Mouse (Mus musculus): ENCODE results near the gene Lrrfip2. TPM values are rescaled to one million over a fixed set of nuclear protein-coding genes. Genes with fewer than 3 reads are reported as not detected.

Lrrfip2 gene
- polyA plus RNA-seq, 1 experiment from 2014 or later, result 46.3 TPM

DNA sequence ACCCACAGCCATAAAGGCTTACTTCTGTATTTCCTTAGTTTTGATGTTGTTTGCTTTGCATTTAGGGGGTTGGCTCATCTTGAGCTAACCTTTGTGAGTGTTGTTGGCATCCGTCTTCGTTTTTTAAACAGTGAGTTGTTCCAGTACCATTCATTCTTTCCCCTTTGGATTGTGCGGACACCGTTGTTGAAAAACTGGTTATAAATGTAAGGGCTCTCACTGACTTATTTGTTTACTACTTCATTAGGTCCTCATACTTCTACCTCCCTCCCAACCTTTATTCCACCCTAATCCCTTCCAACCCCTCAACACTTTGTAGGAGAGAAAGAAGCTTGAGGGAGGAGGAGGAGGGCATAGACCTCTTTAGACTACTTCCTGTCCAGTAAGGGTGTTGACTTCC is 80.3 kb downstream of the Lrrfip2 start:
- Histone ChIP-seq H3K4me3 (ENCODE audit: low read depth, low read length) (no peak overlapping the region), H3K4me1 (ENCODE audit: control insufficient read depth, insufficient read depth, low read length) (no peaks in the 10 kb centered on the region), H3K27ac (ENCODE audit: low read depth, low read length) (no peak overlapping the region), H3K36me3 (ENCODE audit: control insufficient read depth, insufficient read depth, low read length) (no peaks in the 10 kb centered on the region), H3K27me3 (ENCODE audit: control insufficient read depth, insufficient read depth, low read length) (no peaks in the 10 kb centered on the region), H3K4me2 (no peak overlapping the region), H3K9me3 (ENCODE audit: control insufficient read depth, low read length) (no peaks in the 10 kb centered on the region), H3K9ac (ENCODE audit: low read length) (no peak overlapping the region)
- no peak for DNase-seq (ENCODE audit: low spot score, missing footprints)
- WGBS, result 92% methylated on average over 4 of the region's 4 CpGs
- ATAC-seq (ENCODE audit: low FRiP score), result no peak

DNA sequence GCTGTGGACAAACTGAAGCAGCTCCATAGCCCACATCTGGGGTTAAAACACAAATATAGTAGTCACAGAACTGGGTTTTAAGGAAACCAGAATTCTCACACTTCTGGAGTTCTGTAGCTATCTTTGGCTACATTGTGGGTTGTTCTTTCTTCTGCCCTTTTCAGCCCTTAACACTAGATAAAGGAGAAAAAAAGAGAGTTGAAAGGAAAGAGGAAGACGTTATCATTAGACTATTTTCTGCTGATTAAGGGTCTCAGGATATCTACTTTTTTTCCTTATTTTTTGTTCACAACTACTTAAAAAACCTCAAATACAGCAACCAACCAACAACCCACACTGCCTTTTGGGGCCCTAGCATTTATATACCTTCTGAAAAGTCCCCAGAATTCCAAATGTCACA is 80.9 kb downstream of the Lrrfip2 start:
- no peaks in the 10 kb centered on the region for H3K9me3 ChIP-seq (ENCODE audit: control insufficient read depth, low read length)
- DNase-seq (ENCODE audit: low spot score, missing footprints) (no peak), ATAC-seq (ENCODE audit: low FRiP score) (no peak)
- no peak overlapping the region for H3K9ac ChIP-seq (ENCODE audit: low read length)
- H3K4me2 ChIP-seq, result no peak overlapping the region
- no peaks in the 10 kb centered on the region for H3K27me3 ChIP-seq (ENCODE audit: control insufficient read depth, insufficient read depth, low read length)
- no peaks in the 10 kb centered on the region for H3K36me3 ChIP-seq (ENCODE audit: control insufficient read depth, insufficient read depth, low read length)
- H3K27ac ChIP-seq (ENCODE audit: low read depth, low read length), result no peak overlapping the region
- no peak overlapping the region for H3K4me3 ChIP-seq (ENCODE audit: low read depth, low read length)
- no peaks in the 10 kb centered on the region for H3K4me1 ChIP-seq (ENCODE audit: control insufficient read depth, insufficient read depth, low read length)
- 97% methylated on average over 1 of the region's 1 CpGs for WGBS

DNA sequence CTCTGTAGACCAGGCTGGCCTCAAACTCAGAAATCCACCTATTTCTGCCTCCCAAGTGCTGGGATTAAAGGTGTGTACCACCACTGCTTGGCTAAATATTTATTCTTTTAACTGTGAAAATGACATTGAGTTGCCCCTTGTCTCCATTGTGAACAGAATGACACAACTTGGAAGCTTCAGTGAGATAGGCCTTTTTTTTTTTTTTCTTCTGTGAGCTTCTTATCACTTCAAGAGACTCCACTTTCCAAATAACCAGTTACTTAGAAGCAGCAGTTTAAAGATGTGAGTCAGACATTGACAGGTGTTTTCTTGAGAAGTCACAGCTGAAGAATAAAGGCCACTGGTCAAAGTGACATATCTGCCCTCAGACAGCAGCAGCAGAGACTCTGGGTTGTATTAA is 82.8 kb downstream of the Lrrfip2 start:
- Histone ChIP-seq H3K27me3 (ENCODE audit: control insufficient read depth, insufficient read depth, low read length) (no peaks in the 10 kb centered on the region), H3K27ac (ENCODE audit: low read depth, low read length) (no peak overlapping the region), H3K9me3 (ENCODE audit: control insufficient read depth, low read length) (no peaks in the 10 kb centered on the region), H3K4me1 (ENCODE audit: control insufficient read depth, insufficient read depth, low read length) (no peaks in the 10 kb centered on the region), H3K4me2 (no peak overlapping the region), H3K36me3 (ENCODE audit: control insufficient read depth, insufficient read depth, low read length) (no peaks in the 10 kb centered on the region), H3K4me3 (ENCODE audit: low read depth, low read length) (no peak overlapping the region), H3K9ac (ENCODE audit: low read length) (no peak overlapping the region)
- ATAC-seq (ENCODE audit: low FRiP score) (no peak), DNase-seq (ENCODE audit: low spot score, missing footprints) (no peak)

DNA sequence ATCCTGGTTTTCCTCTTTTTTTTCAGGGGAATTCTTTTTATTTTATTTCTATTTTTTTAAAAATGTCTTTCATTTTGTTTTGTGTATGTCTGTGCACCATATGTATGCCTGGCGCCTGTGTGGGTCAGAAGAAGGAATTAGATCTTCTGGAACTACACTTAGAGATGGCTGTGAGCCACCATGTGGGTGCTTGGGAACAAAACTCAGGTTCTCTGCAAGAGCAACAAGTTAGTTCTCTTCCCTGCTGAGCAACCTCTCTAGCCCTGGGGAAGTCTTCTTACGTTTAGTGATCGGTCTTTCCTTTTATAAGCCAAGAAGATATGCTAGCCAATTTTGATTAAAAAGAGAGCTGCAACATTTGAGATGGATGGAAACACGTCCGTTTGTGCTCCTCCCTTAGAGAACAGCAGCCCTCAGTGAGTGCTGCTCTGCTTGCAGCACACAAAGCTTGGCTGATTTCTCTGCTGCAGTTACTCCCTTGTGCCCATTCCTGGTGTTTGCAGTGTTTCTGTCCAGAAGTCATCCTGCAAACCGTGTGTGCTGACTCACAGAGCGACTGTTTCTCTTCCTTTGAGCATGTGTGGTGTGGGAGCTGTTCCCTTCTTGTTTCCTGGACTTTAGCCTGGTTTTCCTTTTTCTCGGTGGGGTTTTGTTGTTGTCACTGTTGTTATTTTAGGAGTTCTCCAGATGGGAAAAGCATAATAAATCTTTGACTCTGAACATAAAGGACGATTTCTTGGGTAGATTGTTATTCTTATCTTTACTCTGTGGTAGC is 87.4 kb downstream of the Lrrfip2 start:
- H3K27ac ChIP-seq (ENCODE audit: low read depth, low read length), result no peak overlapping the region
- H3K9me3 ChIP-seq (ENCODE audit: control insufficient read depth, low read length), result no peaks in the 10 kb centered on the region
- H3K4me3 ChIP-seq (ENCODE audit: low read depth, low read length), result no peak overlapping the region
- no peaks in the 10 kb centered on the region for H3K27me3 ChIP-seq (ENCODE audit: control insufficient read depth, insufficient read depth, low read length)
- no peak overlapping the region for H3K4me2 ChIP-seq
- no peaks in the 10 kb centered on the region for H3K4me1 ChIP-seq (ENCODE audit: control insufficient read depth, insufficient read depth, low read length)
- DNase-seq (ENCODE audit: low spot score, missing footprints) (no peak), ATAC-seq (ENCODE audit: low FRiP score) (no peak)
- H3K36me3 ChIP-seq (ENCODE audit: control insufficient read depth, insufficient read depth, low read length), result no peaks in the 10 kb centered on the region
- H3K9ac ChIP-seq (ENCODE audit: low read length), result no peak overlapping the region
- 79% methylated on average over 9 of the region's 9 CpGs for WGBS

DNA sequence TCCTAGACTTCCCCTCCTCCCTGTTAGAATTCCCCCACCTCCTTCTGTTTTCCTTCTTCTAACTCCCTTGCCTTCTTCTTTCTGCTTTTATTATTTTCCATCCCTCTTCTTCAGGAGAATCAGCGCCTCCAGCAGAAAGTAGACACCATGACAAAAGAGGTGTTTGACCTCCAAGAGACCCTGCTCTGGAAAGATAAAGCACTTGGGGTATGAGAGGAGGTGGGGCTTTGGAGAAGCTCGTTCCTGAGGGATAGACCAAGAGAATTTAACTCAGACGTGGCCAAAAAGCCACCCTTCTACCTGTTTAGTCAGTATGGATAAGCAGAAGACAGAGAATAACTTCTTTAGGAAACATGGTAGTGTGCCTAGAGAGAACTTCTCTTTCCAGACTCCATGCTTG is 90.3 kb downstream of the Lrrfip2 start:
- DNase-seq (ENCODE audit: low spot score, missing footprints) (no peak), ATAC-seq (ENCODE audit: low FRiP score) (no peak)
- Histone ChIP-seq H3K9me3 (ENCODE audit: control insufficient read depth, low read length) (no peaks in the 10 kb centered on the region), H3K27me3 (ENCODE audit: control insufficient read depth, insufficient read depth, low read length) (no peaks in the 10 kb centered on the region), H3K27ac (ENCODE audit: low read depth, low read length) (no peak overlapping the region), H3K9ac (ENCODE audit: low read length) (no peak overlapping the region), H3K4me2 (no peak overlapping the region), H3K36me3 (ENCODE audit: control insufficient read depth, insufficient read depth, low read length) (no peaks in the 10 kb centered on the region), H3K4me1 (ENCODE audit: control insufficient read depth, insufficient read depth, low read length) (no peaks in the 10 kb centered on the region), H3K4me3 (ENCODE audit: low read depth, low read length) (no peak overlapping the region)
- 51% methylated on average over 3 of the region's 3 CpGs for WGBS

DNA sequence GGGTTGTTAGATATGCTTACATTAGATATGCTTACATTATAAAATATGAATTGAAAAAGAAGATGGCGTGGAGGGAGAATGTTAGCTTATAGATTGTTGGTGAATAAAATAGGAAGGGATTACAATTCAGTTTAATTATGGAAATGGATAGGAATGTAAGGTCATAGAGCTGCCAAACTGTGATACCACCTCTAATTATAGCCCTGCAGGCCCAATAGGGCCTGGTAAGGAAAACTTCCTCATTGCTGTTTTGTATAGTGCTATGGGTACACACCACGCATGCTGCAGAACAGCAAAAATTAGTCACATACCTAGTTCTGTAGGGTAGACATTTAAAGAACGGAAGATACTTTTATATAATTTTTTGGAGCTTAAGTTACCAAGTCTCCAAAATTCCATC is 90.8 kb downstream of the Lrrfip2 start:
- no peak overlapping the region for H3K4me2 ChIP-seq
- no peaks in the 10 kb centered on the region for H3K9me3 ChIP-seq (ENCODE audit: control insufficient read depth, low read length)
- DNase-seq (ENCODE audit: low spot score, missing footprints) (no peak), ATAC-seq (ENCODE audit: low FRiP score) (no peak)
- H3K4me3 ChIP-seq (ENCODE audit: low read depth, low read length), result no peak overlapping the region
- no peaks in the 10 kb centered on the region for H3K36me3 ChIP-seq (ENCODE audit: control insufficient read depth, insufficient read depth, low read length)
- no peaks in the 10 kb centered on the region for H3K27me3 ChIP-seq (ENCODE audit: control insufficient read depth, insufficient read depth, low read length)
- no peak overlapping the region for H3K27ac ChIP-seq (ENCODE audit: low read depth, low read length)
- H3K9ac ChIP-seq (ENCODE audit: low read length), result no peak overlapping the region
- 97% methylated on average over 3 of the region's 3 CpGs for WGBS
- H3K4me1 ChIP-seq (ENCODE audit: control insufficient read depth, insufficient read depth, low read length), result no peaks in the 10 kb centered on the region

DNA sequence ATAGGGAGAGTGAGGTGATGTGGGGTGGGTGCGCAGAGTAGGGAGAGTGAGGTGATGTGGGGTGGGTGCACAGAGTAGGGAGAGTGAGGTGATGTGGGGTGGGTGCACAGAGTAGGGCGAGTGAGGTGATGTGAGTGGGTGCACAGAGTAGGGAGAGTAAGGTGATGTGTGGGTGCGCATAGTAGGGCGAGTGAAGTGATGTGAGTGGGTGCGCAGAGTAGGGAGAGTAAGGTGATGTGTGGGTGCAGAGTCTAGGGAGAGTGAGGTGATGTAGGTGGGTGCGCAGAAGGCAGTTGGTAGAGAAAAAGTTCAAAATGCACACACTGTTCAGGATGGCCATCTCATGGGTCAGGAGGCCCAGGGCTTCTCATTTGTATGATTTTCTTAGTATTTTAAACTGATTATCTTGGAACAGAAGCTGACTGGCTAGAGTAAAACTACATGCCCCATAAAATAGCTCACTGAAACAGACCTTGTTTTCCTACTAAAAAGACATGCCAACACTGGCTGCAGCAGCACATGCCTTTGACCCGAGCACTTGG is 91.8 kb downstream of the Lrrfip2 start:
- no peak for DNase-seq (ENCODE audit: low spot score, missing footprints)
- H3K9ac ChIP-seq (ENCODE audit: low read length), result no peak overlapping the region
- H3K4me1 ChIP-seq (ENCODE audit: control insufficient read depth, insufficient read depth, low read length), result no peaks in the 10 kb centered on the region
- no peak overlapping the region for H3K4me3 ChIP-seq (ENCODE audit: low read depth, low read length)
- no peaks in the 10 kb centered on the region for H3K9me3 ChIP-seq (ENCODE audit: control insufficient read depth, low read length)
- no peak overlapping the region for H3K27ac ChIP-seq (ENCODE audit: low read depth, low read length)
- ATAC-seq (ENCODE audit: low FRiP score), result no peak
- H3K4me2 ChIP-seq, result no peak overlapping the region
- no peaks in the 10 kb centered on the region for H3K27me3 ChIP-seq (ENCODE audit: control insufficient read depth, insufficient read depth, low read length)
- peaks cover 2% of the 10 kb centered on the region; the same call in 1 of the 2 replicates for H3K36me3 ChIP-seq (ENCODE audit: control insufficient read depth, insufficient read depth, low read length)
- 93% methylated on average over 7 of the region's 7 CpGs for WGBS

DNA sequence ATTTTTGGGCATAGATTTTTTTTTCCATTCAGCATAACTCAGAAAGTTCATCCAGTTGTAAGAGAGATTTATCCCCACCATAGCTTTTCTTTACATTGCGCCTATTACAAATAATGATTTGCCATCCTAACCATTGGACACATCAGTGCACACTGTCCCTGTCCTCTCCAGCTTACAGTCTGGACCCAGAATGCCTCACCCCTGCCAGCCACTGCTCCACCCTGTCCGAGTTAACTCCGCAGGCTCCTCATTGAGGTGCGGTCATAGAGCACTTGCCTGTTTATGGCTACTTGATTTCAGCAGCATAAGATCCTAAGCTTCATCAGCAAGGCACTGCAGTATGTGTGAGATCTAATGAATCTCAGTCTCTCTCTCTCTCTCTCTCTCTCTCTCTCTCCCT is 93.0 kb downstream of the Lrrfip2 start:
- DNase-seq (ENCODE audit: low spot score, missing footprints) (no peak), ATAC-seq (ENCODE audit: low FRiP score) (no peak)
- Histone ChIP-seq H3K27me3 (ENCODE audit: control insufficient read depth, insufficient read depth, low read length) (no peaks in the 10 kb centered on the region), H3K27ac (ENCODE audit: low read depth, low read length) (no peak overlapping the region), H3K9me3 (ENCODE audit: control insufficient read depth, low read length) (no peaks in the 10 kb centered on the region), H3K9ac (ENCODE audit: low read length) (no peak overlapping the region), H3K4me3 (ENCODE audit: low read depth, low read length) (no peak overlapping the region), H3K4me1 (ENCODE audit: control insufficient read depth, insufficient read depth, low read length) (no peaks in the 10 kb centered on the region), H3K4me2 (no peak overlapping the region), H3K36me3 (ENCODE audit: control insufficient read depth, insufficient read depth, low read length) (peaks cover 2% of the 10 kb centered on the region; the same call in 1 of the 2 replicates)
- WGBS, result 87% methylated on average over 4 of the region's 4 CpGs

DNA sequence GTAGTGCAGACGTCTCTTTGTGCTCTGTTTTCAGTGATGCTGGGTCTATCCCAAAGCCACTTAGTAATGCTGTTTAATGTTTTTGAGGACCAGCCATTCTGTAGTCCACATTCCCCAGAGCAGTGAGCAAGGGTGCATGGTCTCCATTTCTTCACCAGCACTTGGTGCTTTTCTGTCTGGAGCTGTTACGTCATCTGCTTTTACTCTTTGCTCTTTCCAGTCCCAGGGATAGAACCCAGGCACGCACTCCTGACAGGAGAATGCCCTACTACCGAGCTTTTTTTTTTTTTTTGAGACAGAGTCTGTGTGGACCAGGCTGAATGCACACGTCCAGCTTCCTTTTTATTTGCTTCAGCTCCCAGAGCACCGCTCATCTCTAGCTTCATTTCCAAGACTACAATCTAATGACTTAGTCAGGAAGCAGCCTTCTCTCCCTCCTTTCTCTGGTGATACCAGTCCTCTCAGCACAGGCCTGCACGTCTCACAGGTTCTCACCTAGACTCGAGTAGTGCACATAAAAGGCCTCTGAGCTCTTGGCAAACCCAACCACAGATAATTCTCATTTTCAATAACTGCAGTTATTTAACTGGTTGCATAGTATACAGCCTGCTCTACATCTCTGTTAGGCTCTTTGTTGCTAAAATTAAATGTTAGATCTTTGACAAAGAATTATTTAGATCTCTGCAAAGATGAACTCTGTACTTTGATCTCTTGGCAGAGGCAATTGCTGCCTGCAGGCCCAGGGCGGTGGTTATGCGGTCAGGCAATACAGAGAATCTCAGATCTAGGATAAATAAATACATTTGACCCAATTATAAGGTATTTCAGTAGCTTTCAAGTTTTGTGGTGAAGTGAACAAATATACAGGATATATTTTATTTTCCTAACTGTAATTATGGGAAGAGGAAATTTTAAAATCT is 94.0 kb downstream of the Lrrfip2 start:
- H3K4me2 ChIP-seq, result no peak overlapping the region
- no peak overlapping the region for H3K4me3 ChIP-seq (ENCODE audit: low read depth, low read length)
- H3K27ac ChIP-seq (ENCODE audit: low read depth, low read length), result no peak overlapping the region
- no peaks in the 10 kb centered on the region for H3K4me1 ChIP-seq (ENCODE audit: control insufficient read depth, insufficient read depth, low read length)
- WGBS, result 80% methylated on average over 10 of the region's 10 CpGs
- ATAC-seq (ENCODE audit: low FRiP score) (no peak), DNase-seq (ENCODE audit: low spot score, missing footprints) (no peak)
- H3K36me3 ChIP-seq (ENCODE audit: control insufficient read depth, insufficient read depth, low read length), result peaks cover 2% of the 10 kb centered on the region; the same call in 1 of the 2 replicates
- no peaks in the 10 kb centered on the region for H3K9me3 ChIP-seq (ENCODE audit: control insufficient read depth, low read length)
- H3K27me3 ChIP-seq (ENCODE audit: control insufficient read depth, insufficient read depth, low read length), result no peaks in the 10 kb centered on the region
- no peak overlapping the region for H3K9ac ChIP-seq (ENCODE audit: low read length)

All from midbrain, embryonic 11.5 days (tissue).